21 mouse cellular contexts compared by ENCODE assay signal in the genomic region with DNA sequence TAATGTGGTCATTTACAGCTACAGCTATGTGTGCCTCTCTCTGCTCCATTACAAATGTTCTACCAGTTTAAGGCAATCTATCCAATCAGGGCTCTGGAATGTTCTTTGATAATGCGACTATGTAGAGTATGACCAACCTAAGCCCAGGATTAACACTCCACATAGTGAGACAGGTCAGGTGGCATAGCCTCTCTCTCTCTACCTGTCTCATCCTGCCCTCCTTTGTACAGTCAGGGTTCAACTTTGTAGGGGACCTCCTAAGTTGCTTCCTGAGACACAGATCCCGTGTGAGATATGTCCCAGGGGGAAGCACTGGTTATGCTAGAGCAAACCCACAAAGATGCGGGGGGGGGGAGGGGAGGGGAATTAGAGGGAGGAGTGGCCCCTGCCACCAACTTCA. TPM values are rescaled to one million over a fixed set of nuclear protein-coding genes. Genes with fewer than 3 reads are reported as not detected.
"Had no signal": no experiment of that assay in that cellular context is flagged by ENCODE, and none has a peak within 500 bp of the region (broad histone marks: within the 10 kb centered on the region; RNA-seq: fewer than 3 reads in every experiment).

No protein-coding gene starts in this region.

- H3K27me3 ChIP-seq: liver, embryonic 13.5 days; liver, embryonic 15.5 days; lung, embryonic 15.5 days; midbrain, embryonic 12.5 days; neural tube, embryonic 12.5 days had no signal

- H3K36me3 ChIP-seq: liver, embryonic 13.5 days; liver, embryonic 15.5 days; lung, embryonic 15.5 days; midbrain, embryonic 12.5 days; neural tube, embryonic 12.5 days had no signal

- H3K27ac ChIP-seq: liver, embryonic 13.5 days; liver, embryonic 15.5 days; lung, embryonic 15.5 days; macrophage; midbrain, embryonic 12.5 days; neural tube, embryonic 12.5 days had no signal

- H3K4me1 ChIP-seq: liver, embryonic 13.5 days; liver, embryonic 15.5 days; lung, embryonic 15.5 days; neural tube, embryonic 12.5 days had no signal

- H3K4me2 ChIP-seq: liver, embryonic 11.5 days; liver, embryonic 13.5 days; liver, embryonic 15.5 days; lung, embryonic 15.5 days; midbrain, embryonic 12.5 days; neural tube, embryonic 12.5 days had no signal

- ATAC-seq: liver, postnatal 0 days; lung, postnatal 0 days had no signal

- H3K9me3 ChIP-seq: liver, embryonic 13.5 days; liver, embryonic 15.5 days; lung, embryonic 15.5 days; midbrain, embryonic 12.5 days; neural tube, embryonic 12.5 days had no signal

- H3K9ac ChIP-seq: liver, embryonic 13.5 days; liver, embryonic 15.5 days; liver, postnatal 0 days; lung, embryonic 15.5 days; midbrain, embryonic 12.5 days; neural tube, embryonic 12.5 days had no signal

- DNase-seq: liver, embryonic 13.5 days; lung, adult 2 months; lung, postnatal 14 days; lung, postnatal 36 days; midbrain, embryonic 14.5 days; right cerebral cortex, postnatal 14 days; thymus, adult 2 months; thymus, postnatal 25 days; thymus, postnatal 4 days had no signal

- H3K4me3 ChIP-seq: liver, embryonic 13.5 days; liver, embryonic 15.5 days; lung, embryonic 15.5 days; megakaryocyte, embryonic 14.5 days; midbrain, embryonic 12.5 days; neural tube, embryonic 12.5 days had no signal

RNA-seq across cellular contexts. Expression of a gene that starts 48.1 kb away (rescaled TPM):
- total RNA-seq: monocyte, adult 5-6 weeks; neutrophil, adult 5-6 weeks had no signal
- polyA plus RNA-seq: macrophage; spleen, adult 2 months had no signal
